Mouse (Mus musculus): ENCODE data around the gene Fktn. TPM values are rescaled to one million over a fixed set of nuclear protein-coding genes. Genes with fewer than 3 reads are reported as not detected.

Fktn gene
- polyA plus RNA-seq, 1 experiment from 2014 or later = 3.1 TPM

DNA sequence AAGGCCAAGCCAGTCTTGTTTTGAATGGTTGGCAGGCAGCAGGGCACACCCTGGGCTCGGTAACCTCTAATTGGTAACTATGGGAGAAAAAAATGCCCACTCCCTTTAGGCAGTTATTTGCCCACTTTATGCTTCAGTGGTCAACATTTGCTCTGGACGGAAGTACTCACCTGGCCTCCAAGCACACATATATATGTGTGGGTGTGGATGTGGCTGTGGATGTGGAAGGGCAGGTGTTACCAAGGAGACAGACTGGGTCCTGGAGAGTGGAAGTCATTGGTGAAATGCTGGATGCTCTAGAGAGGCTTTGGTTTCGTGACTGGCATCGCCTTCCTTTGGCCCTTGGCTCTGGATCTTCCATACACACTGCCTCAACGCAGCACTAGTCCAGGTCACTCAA lies 58.2 kb downstream of the Fktn start:
- no peak for ATAC-seq (ENCODE audit: insufficient read depth)
- no peak overlapping the region for H3K9ac ChIP-seq
- H3K4me1 ChIP-seq (replicated peaks) = no peaks in the 10 kb centered on the region
- H3K4me2 ChIP-seq = no peak overlapping the region
- no peak overlapping the region for H3K27ac ChIP-seq (replicated peaks)
- no peak overlapping the region for H3K4me3 ChIP-seq (replicated peaks)
- WGBS (ENCODE audit: insufficient replicate concordance) = 67% methylated on average over 5 of the region's 5 CpGs
- H3K36me3 ChIP-seq (replicated peaks) = no peaks in the 10 kb centered on the region
- peaks cover 15% of the 10 kb centered on the region for H3K27me3 ChIP-seq
- H3K9me3 ChIP-seq (replicated peaks) = no peaks in the 10 kb centered on the region

DNA sequence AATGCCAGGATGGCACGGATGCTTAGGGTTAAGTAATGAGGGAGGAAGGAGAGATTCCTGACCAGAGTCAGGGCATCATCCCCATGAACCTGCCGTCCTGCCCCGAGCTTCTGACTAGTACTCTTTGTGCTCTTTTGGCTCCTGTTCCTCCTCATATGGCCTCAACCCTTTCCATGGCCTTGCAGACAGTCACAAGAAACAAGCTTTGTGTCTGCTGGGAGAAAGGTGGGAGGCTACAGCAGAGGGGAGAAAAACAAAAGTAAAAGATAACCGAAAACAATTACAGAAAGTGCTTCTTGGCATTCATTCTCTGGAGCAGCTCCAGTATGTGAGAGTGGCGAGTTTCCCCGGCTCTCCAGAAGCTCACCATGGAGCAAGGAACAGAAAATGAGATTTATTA lies 60.1 kb downstream of the Fktn start:
- ATAC-seq (ENCODE audit: insufficient read depth) = no peak
- Histone ChIP-seq H3K4me3 (replicated peaks) (no peak overlapping the region), H3K9me3 (replicated peaks) (no peaks in the 10 kb centered on the region), H3K27ac (replicated peaks) (no peak overlapping the region), H3K9ac (no peak overlapping the region), H3K27me3 (peaks cover 26% of the 10 kb centered on the region), H3K4me2 (no peak overlapping the region), H3K36me3 (replicated peaks) (no peaks in the 10 kb centered on the region), H3K4me1 (replicated peaks) (no peaks in the 10 kb centered on the region)
- WGBS (ENCODE audit: insufficient replicate concordance) = 53% methylated on average over 6 of the region's 6 CpGs

DNA sequence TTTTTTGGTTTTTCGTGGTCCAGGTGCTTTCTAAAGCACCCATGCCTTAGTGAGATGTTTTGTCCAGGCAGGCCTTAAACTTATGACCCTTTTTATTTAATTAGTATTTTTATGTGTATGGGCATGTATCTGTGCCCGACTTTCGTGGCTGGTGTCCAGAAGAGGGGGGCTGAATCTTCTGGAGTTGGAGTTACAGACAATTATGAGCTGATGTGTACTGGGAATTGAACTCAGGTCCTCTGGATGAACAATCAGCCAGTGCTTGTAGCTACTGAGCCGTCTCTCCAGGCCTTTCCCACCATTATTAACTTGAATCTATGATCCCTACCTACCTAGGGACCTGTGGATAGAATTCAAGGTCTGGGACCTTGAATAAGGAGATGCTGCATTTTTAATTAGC lies 67.6 kb downstream of the Fktn start:
- H3K4me2 ChIP-seq = no peak overlapping the region
- H3K4me1 ChIP-seq (replicated peaks) = no peaks in the 10 kb centered on the region; the same call in 1 of the 2 replicates
- H3K27me3 ChIP-seq = peaks cover 36% of the 10 kb centered on the region
- 49% methylated on average over 4 of the region's 4 CpGs for WGBS (ENCODE audit: insufficient replicate concordance)
- no peaks in the 10 kb centered on the region for H3K36me3 ChIP-seq (replicated peaks)
- ATAC-seq (ENCODE audit: insufficient read depth) = no peak
- no peak overlapping the region for H3K9ac ChIP-seq
- H3K27ac ChIP-seq (replicated peaks) = no peak overlapping the region
- no peaks in the 10 kb centered on the region for H3K9me3 ChIP-seq (replicated peaks)
- H3K4me3 ChIP-seq (replicated peaks) = no peak overlapping the region

DNA sequence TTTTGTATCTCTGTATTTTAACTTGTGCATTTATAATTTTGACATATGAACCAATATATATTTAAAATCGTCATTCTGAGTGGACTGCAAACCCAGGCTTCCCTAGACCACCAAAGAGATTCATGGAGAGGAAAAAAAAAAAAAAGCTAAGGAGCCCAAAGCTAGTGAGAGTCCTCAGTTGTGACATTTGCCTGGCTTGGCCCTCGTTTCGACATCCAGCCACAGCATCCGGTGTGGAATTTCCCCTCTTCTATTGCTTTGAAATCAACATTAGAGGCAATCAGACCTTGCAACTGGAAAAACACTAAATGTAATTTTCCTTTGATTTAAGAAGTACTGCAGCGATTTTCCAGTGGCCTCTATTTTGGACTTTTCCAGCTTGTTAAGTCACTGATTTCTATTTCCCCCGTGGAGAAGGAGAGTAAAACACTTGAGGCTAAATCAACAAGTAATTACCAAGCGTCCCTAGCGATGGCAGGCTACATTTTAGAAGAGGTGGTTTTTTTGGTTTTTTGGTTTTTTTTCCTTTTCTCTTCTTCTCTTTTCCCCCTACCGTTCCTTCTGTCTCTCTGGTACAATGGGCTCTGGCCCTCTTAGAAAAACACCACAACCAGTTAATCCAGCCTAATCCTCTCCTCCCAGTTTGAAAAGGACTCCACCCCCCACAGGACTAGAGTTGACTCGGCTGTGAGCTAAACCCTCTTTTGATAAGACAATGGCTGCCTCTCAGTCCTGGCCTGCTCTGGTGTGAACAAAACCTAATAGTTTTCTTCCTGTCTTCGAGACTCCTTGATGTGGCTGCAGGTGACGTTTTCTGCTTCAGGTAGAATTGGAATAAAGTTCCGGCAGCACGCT lies 68.6 kb downstream of the Fktn start:
- ATAC-seq (ENCODE audit: insufficient read depth) = no peak
- H3K9ac ChIP-seq = no peak overlapping the region
- no peaks in the 10 kb centered on the region for H3K9me3 ChIP-seq (replicated peaks)
- peaks cover 26% of the 10 kb centered on the region for H3K27me3 ChIP-seq
- H3K4me1 ChIP-seq (replicated peaks) = no peaks in the 10 kb centered on the region; the same call in 1 of the 2 replicates
- 26% methylated on average over 14 of the region's 14 CpGs for WGBS (ENCODE audit: insufficient replicate concordance)
- no peak overlapping the region for H3K27ac ChIP-seq (replicated peaks)
- no peak overlapping the region for H3K4me2 ChIP-seq
- H3K36me3 ChIP-seq (replicated peaks) = no peaks in the 10 kb centered on the region
- no peak overlapping the region for H3K4me3 ChIP-seq (replicated peaks)

DNA sequence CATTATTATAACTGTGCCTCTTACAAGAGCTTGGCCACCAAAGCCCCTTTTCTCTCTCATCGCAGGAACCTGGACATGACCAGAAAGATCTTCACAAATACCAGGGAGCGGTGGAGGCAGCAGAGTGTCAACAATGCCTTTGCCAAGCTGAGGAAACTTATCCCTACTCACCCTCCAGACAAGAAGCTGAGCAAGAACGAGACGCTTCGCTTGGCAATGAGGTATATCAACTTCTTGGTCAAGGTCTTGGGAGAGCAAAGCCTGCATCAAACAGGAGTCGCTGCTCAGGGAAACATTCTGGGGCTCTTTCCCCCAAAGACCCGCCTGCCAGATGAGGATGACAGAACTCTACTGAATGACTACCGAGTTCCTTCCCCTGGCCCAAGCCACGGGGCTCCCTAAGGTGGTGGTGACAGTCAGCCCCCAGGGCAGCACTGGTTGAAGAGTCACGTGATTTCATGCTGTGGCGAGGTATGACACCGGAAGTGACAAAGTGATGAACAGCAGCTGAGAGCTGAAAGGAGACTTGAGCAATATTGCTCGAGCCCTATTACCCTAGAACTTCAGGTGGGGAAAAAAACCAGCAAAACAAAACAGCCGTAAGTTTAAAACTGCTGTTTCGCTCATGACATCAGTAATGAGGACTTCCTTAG lies 72.1 kb downstream of the Fktn start:
- Histone ChIP-seq H3K4me1 (replicated peaks) (no peaks in the 10 kb centered on the region; the same call in 1 of the 2 replicates), H3K4me3 (replicated peaks) (no peak overlapping the region), H3K9ac (no peak overlapping the region), H3K27ac (replicated peaks) (no peak overlapping the region), H3K4me2 (no peak overlapping the region), H3K27me3 (no peaks in the 10 kb centered on the region), H3K36me3 (replicated peaks) (no peaks in the 10 kb centered on the region), H3K9me3 (replicated peaks) (no peaks in the 10 kb centered on the region)
- 53% methylated on average over 15 of the region's 15 CpGs for WGBS (ENCODE audit: insufficient replicate concordance)
- ATAC-seq (ENCODE audit: insufficient read depth) = no peak

DNA sequence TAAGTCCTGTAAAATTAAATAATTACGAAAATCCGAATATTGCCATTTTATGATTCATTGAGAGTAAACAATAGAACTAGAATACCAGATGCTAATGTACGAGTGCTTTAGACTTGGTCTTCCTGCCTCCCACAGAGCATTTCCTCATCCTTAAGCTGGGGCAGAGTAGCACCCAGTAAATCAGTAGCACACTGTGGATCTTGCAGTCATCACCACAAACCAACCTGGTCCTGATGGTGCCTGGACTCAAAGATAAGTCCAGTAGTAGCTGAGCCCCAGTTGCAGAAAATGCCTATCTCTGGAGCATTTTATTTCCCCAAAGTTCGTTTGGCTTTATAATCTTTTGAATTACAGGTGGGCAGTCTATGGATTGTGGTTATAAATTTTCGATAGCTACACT lies 73.1 kb downstream of the Fktn start:
- Histone ChIP-seq H3K4me3 (replicated peaks) (no peak overlapping the region), H3K9ac (no peak overlapping the region), H3K4me1 (replicated peaks) (no peaks in the 10 kb centered on the region; the same call in 1 of the 2 replicates), H3K36me3 (replicated peaks) (no peaks in the 10 kb centered on the region), H3K27ac (replicated peaks) (no peak overlapping the region), H3K4me2 (no peak overlapping the region), H3K27me3 (no peaks in the 10 kb centered on the region), H3K9me3 (replicated peaks) (no peaks in the 10 kb centered on the region)
- WGBS (ENCODE audit: insufficient replicate concordance) = 39% methylated on average over 5 of the region's 5 CpGs
- ATAC-seq (ENCODE audit: insufficient read depth) = no peak

DNA sequence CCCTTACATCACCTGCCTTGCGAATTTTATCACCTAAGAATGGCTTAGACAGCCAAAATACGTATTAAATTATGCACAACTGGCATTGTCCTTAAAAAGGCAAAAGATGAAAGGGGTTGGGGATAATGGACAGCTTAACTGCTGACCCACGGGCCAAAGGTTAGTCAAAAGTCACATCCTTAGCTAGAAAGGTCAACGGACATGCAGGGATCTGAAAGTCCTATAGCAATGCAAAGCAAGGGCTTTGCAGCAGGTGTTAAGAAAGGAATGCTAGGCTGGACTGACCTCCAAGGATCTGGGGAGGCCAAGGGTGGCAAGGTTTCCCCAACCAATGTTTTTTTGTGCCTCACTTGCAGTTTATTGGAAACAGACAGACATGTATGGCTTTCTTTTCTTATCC lies 75.5 kb downstream of the Fktn start:
- no peak overlapping the region for H3K9ac ChIP-seq
- no peaks in the 10 kb centered on the region for H3K27me3 ChIP-seq
- no peak overlapping the region for H3K4me2 ChIP-seq
- no peaks in the 10 kb centered on the region for H3K4me1 ChIP-seq (replicated peaks)
- no peak overlapping the region for H3K27ac ChIP-seq (replicated peaks)
- H3K4me3 ChIP-seq (replicated peaks) = no peak overlapping the region
- WGBS (ENCODE audit: insufficient replicate concordance) = 32% methylated on average over 4 of the region's 4 CpGs
- H3K36me3 ChIP-seq (replicated peaks) = no peaks in the 10 kb centered on the region
- H3K9me3 ChIP-seq (replicated peaks) = no peaks in the 10 kb centered on the region
- no peak for ATAC-seq (ENCODE audit: insufficient read depth)

DNA sequence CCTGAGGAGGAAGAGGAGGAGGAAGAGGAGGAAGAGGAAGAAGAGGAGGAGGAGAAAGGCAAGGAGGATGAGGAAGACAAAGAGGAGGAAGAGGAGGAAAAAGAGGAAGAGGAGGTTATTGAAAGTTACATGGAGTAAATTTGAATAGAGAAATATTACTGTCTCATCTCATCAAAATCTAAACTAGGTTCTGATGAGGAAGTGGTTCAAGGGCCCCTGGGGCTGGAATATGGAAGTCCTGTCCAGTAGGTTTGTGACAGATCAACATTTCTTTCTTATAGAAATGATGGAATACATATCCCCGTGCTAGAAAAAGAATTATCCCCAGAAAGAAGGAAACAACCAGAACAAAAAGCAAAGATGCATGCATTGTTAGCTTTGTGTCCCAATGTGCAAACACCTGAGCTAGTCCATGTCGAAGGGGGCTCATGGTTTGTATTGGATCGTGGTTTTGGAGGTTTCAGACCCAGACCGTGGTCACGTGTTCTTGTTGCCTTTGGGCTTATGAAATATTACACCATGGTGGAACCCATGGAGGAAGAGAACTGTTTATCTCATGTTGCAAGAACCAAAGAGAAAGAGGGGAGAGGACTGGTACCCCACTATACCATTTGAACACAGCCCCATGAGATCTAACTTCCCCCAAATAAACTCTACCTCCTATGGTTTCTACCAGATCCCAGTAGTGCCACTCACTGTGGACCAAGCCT lies 80.6 kb downstream of the Fktn start:
- H3K4me1 ChIP-seq (replicated peaks) = 0 out of 2 replicates have a peak, but pooled peaks cover 6% of the 10 kb centered on the region
- 41% methylated on average over 5 of the region's 5 CpGs for WGBS (ENCODE audit: insufficient replicate concordance)
- H3K27me3 ChIP-seq = no peaks in the 10 kb centered on the region
- no peaks in the 10 kb centered on the region for H3K9me3 ChIP-seq (replicated peaks)
- ATAC-seq (ENCODE audit: insufficient read depth) = no peak
- H3K36me3 ChIP-seq (replicated peaks) = no peaks in the 10 kb centered on the region
- no peak overlapping the region for H3K4me3 ChIP-seq (replicated peaks)
- H3K9ac ChIP-seq = no peak overlapping the region
- H3K27ac ChIP-seq (replicated peaks) = no peak overlapping the region
- no peak overlapping the region for H3K4me2 ChIP-seq

DNA sequence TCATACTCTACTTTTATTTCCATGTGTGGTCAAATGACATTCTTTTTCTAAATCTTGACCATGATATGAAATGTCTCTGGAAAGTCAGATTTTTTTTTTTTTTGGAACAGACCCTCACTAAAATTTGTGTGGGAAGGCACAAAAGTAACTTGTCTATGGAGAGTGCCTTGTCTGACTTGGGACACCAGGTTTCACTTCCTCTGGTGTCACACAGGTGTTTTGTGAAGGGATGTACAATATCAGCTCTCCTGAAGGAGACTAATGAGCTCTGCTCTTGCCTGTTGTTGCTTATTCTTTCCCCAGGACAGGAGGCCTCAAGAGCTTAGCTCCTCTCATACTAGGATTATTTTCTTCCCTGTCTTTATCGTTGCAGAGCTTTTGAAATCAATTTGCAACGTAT lies 81.3 kb downstream of the Fktn start:
- Histone ChIP-seq H3K4me2 (no peak overlapping the region), H3K9me3 (replicated peaks) (no peaks in the 10 kb centered on the region), H3K27me3 (no peaks in the 10 kb centered on the region), H3K27ac (replicated peaks) (no peak overlapping the region), H3K9ac (no peak overlapping the region), H3K4me3 (replicated peaks) (no peak overlapping the region), H3K4me1 (replicated peaks) (0 out of 2 replicates have a peak, but pooled peaks cover 7% of the 10 kb centered on the region), H3K36me3 (replicated peaks) (no peaks in the 10 kb centered on the region)
- no peak for ATAC-seq (ENCODE audit: insufficient read depth)
- WGBS (ENCODE audit: insufficient replicate concordance) = 54% methylated on average over 2 of the region's 2 CpGs

DNA sequence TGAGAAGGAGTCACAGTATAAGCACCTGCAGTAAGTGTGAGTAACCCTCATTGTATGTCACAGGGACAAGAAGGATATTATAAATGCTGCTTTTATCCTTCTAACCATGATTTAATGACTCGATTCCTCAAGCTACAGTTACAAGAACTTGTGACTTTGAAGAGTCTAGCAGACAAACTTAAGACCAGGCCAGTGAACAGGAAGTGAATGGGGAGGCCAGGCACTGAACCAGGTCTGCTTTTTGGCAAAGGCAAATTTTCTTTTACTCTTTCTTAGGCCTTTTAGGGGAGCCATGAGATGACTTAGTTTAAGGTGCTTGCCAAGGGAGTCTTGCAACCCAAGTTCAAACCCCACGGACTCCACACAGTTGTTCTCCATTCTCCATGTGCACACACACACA lies 81.9 kb downstream of the Fktn start:
- H3K9ac ChIP-seq = no peak overlapping the region
- 0 out of 2 replicates have a peak, but pooled peaks cover 7% of the 10 kb centered on the region for H3K4me1 ChIP-seq (replicated peaks)
- no peaks in the 10 kb centered on the region for H3K36me3 ChIP-seq (replicated peaks)
- H3K4me2 ChIP-seq = no peak overlapping the region
- no peak overlapping the region for H3K4me3 ChIP-seq (replicated peaks)
- ATAC-seq (ENCODE audit: insufficient read depth) = no peak
- H3K9me3 ChIP-seq (replicated peaks) = no peaks in the 10 kb centered on the region
- WGBS (ENCODE audit: insufficient replicate concordance) = 63% methylated on average over 2 of the region's 2 CpGs
- no peaks in the 10 kb centered on the region for H3K27me3 ChIP-seq
- H3K27ac ChIP-seq (replicated peaks) = no peak overlapping the region

Measured in liver, embryonic 15.5 days (tissue).